Mouse (Mus musculus): Measurements from ENCODE around the gene Fbxo28.

Fbxo28 gene

GRCm38 (mm10) chr1:182340821-182341781, at the start of gene Fbxo28:
Gene Fbxo28 (minus strand): TSS chr1:182341629.
- DNase-seq (ENCODE audit: low read depth, low spot score) = peak; percentile 98

GRCm38 (mm10) chr1:182388729-182389128, 47.3 kb upstream of the Fbxo28 start:
- no peak for DNase-seq (ENCODE audit: low read depth, low spot score)

GRCm38 (mm10) chr1:182386449-182386848, 45.0 kb upstream of the Fbxo28 start:
- no peak for DNase-seq (ENCODE audit: low read depth, low spot score)

- no peak for DNase-seq (ENCODE audit: low read depth, low spot score)
These were observed 41.7 kb upstream of the Fbxo28 start for GRCm38 (mm10) chr1:182383096-182383495.

GRCm38 (mm10) chr1:182381327-182381726, 39.9 kb upstream of the Fbxo28 start:
- no peak for DNase-seq (ENCODE audit: low read depth, low spot score)

- DNase-seq (ENCODE audit: low read depth, low spot score) = no peak
These were observed 39.3 kb upstream of the Fbxo28 start for GRCm38 (mm10) chr1:182380683-182381082.

GRCm38 (mm10) chr1:182378876-182379275, 37.4 kb upstream of the Fbxo28 start:
- DNase-seq (ENCODE audit: low read depth, low spot score) = peak; percentile 53

- DNase-seq (ENCODE audit: low read depth, low spot score) = no peak
These were observed 36.9 kb upstream of the Fbxo28 start for GRCm38 (mm10) chr1:182378205-182378835.

GRCm38 (mm10) chr1:182377519-182377918, 36.1 kb upstream of the Fbxo28 start:
- no peak for DNase-seq (ENCODE audit: low read depth, low spot score)

GRCm38 (mm10) chr1:182376826-182377225, 35.4 kb upstream of the Fbxo28 start:
- no peak for DNase-seq (ENCODE audit: low read depth, low spot score)

GRCm38 (mm10) chr1:182376221-182376620, 34.8 kb upstream of the Fbxo28 start:
- DNase-seq (ENCODE audit: low read depth, low spot score) = peak; percentile 93

- DNase-seq (ENCODE audit: low read depth, low spot score) = no peak
These were observed 30.5 kb upstream of the Fbxo28 start for GRCm38 (mm10) chr1:182371891-182372290.

- DNase-seq (ENCODE audit: low read depth, low spot score) = no peak
These were observed 28.0 kb upstream of the Fbxo28 start for GRCm38 (mm10) chr1:182369435-182369834.

GRCm38 (mm10) chr1:182368782-182369181, 27.4 kb upstream of the Fbxo28 start:
- DNase-seq (ENCODE audit: low read depth, low spot score) = no peak

GRCm38 (mm10) chr1:182368309-182368708, 26.9 kb upstream of the Fbxo28 start:
- DNase-seq (ENCODE audit: low read depth, low spot score) = no peak

GRCm38 (mm10) chr1:182363683-182364404, 22.4 kb upstream of the Fbxo28 start:
- no peak for DNase-seq (ENCODE audit: low read depth, low spot score)

- DNase-seq (ENCODE audit: low read depth, low spot score) = no peak
These were observed 21.3 kb upstream of the Fbxo28 start for GRCm38 (mm10) chr1:182362703-182363102.

- DNase-seq (ENCODE audit: low read depth, low spot score) = no peak
These were observed 16.7 kb upstream of the Fbxo28 start for GRCm38 (mm10) chr1:182358133-182358532.

- no peak for DNase-seq (ENCODE audit: low read depth, low spot score)
These were observed 13.2 kb upstream of the Fbxo28 start for GRCm38 (mm10) chr1:182354504-182355147.

GRCm38 (mm10) chr1:182349557-182349956, 8.1 kb upstream of the Fbxo28 start:
- no peak for DNase-seq (ENCODE audit: low read depth, low spot score)

GRCm38 (mm10) chr1:182346491-182346890, 5.1 kb upstream of the Fbxo28 start:
- peak; percentile 89 for DNase-seq (ENCODE audit: low read depth, low spot score)

- DNase-seq (ENCODE audit: low read depth, low spot score) = peak; percentile 55
These were observed 4.4 kb upstream of the Fbxo28 start for GRCm38 (mm10) chr1:182345857-182346256.
